Mouse (Mus musculus): Measurements from ENCODE around the gene Mvb12a. TPM values are rescaled to one million over a fixed set of nuclear protein-coding genes. Genes with fewer than 3 reads are reported as not detected.

Gene Mvb12a
- polyA plus RNA-seq, 1 experiment = 251 TPM

DNA sequence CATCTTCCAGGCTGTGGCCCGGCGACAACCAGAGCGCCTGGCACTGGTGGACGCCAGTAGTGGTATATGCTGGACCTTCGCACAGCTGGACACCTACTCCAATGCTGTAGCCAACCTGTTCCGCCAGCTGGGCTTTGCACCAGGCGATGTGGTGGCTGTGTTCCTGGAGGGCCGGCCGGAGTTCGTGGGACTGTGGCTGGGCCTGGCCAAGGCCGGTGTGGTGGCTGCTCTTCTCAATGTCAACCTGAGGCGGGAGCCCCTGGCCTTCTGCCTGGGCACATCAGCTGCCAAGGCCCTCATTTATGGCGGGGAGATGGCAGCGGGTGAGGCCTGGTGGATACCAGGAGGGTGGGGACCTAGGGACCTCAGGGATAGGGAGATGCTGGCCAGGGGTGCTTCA lies 36.8 kb downstream of the Mvb12a start:
- H3K27me3 ChIP-seq (ENCODE audit: control insufficient read depth, insufficient read depth, low read length) = no peaks in the 10 kb centered on the region
- WGBS = 83% methylated on average over 14 of the region's 14 CpGs

DNA sequence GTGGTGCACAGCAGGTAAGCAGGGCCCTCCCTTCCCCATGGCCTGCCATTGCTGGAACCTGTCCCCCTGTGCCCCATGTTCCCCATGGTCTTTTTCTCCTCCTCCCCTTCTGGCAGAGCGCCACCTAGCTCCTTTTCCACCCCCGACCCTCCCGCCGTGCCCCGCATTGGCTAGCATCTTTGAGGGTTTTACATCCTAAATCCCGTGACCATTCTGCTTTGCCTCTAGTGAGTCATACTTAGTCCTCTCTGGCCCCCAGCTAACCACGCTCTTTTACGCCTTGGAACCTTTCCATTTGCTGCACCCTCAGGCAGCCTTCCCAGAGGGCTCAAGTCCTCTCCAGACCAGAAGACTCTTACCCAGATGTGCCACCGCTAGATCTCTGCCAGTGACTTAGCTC lies 37.5 kb downstream of the Mvb12a start:
- 84% methylated on average over 8 of the region's 9 CpGs for WGBS
- no peaks in the 10 kb centered on the region for H3K27me3 ChIP-seq (ENCODE audit: control insufficient read depth, insufficient read depth, low read length)
- no peak overlapping the region for H3K4me3 ChIP-seq (ENCODE audit: low read depth, low read length)
- TF ChIP-seq CTCF (IDR thresholded peaks at IDR 0.05; ENCODE audit: extremely low read depth, insufficient read length, insufficient replicate concordance, low read depth, low read length) = no peak
- no peak for TF ChIP-seq POLR2A (IDR thresholded peaks at IDR 0.05; ENCODE audit: low read depth, low read length)
- no peaks in the 10 kb centered on the region; the same call in 1 of the 2 replicates for H3K36me3 ChIP-seq (ENCODE audit: control insufficient read depth, insufficient read depth, low read length)
- H3K4me1 ChIP-seq (ENCODE audit: control insufficient read depth, insufficient read depth, insufficient read length, low read length) = peaks cover 5% of the 10 kb centered on the region
- H3K27ac ChIP-seq (ENCODE audit: insufficient read depth, low read depth, low read length) = no peak overlapping the region

More for the DNA sequence above, 36.8 kb downstream of the Mvb12a start:
- no peak for TF ChIP-seq POLR2A (IDR thresholded peaks at IDR 0.05; ENCODE audit: low read depth, low read length)
- no peak for TF ChIP-seq CTCF (IDR thresholded peaks at IDR 0.05; ENCODE audit: extremely low read depth, insufficient read length, insufficient replicate concordance, low read depth, low read length)
- H3K27ac ChIP-seq (ENCODE audit: insufficient read depth, low read depth, low read length) = no peak overlapping the region
- H3K4me3 ChIP-seq (ENCODE audit: low read depth, low read length) = no peak overlapping the region
- peaks cover 5% of the 10 kb centered on the region for H3K4me1 ChIP-seq (ENCODE audit: control insufficient read depth, insufficient read depth, insufficient read length, low read length)
- no peaks in the 10 kb centered on the region; the same call in 1 of the 2 replicates for H3K36me3 ChIP-seq (ENCODE audit: control insufficient read depth, insufficient read depth, low read length)

DNA sequence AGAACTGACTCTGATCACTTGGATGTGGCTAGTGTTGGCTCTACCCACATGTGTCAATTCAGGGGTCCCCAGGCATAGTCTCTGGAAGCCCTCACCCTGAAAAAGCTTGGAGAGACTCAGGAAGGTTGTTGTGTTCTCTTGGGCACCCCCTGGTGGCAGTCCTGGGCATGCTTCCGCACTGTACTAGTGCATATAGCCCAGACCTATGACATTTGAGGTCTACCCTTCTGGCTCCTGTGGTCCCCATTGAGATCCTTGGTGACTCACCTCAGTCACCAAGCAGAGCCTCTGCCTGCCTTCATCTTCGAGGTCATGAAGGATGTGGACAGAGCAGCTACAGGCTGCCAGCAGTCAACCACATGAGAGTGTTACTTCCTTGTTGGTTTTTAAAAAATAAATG lies 44.2 kb downstream of the Mvb12a start:
- Histone ChIP-seq H3K36me3 (ENCODE audit: control insufficient read depth, insufficient read depth, low read length) (no peaks in the 10 kb centered on the region; the same call in 1 of the 2 replicates), H3K27me3 (ENCODE audit: control insufficient read depth, insufficient read depth, low read length) (no peaks in the 10 kb centered on the region), H3K27ac (ENCODE audit: insufficient read depth, low read depth, low read length) (no peak overlapping the region), H3K4me3 (ENCODE audit: low read depth, low read length) (no peak overlapping the region), H3K4me1 (ENCODE audit: control insufficient read depth, insufficient read depth, insufficient read length, low read length) (peaks cover 7% of the 10 kb centered on the region; the same call in 1 of the 2 replicates)
- 78% methylated on average over 2 of the region's 2 CpGs for WGBS
- TF ChIP-seq CTCF (IDR thresholded peaks at IDR 0.05; ENCODE audit: extremely low read depth, insufficient read length, insufficient replicate concordance, low read depth, low read length) (peak; percentile 76; the same call in 1 of the 2 replicates), POLR2A (IDR thresholded peaks at IDR 0.05; ENCODE audit: low read depth, low read length) (no peak)

DNA sequence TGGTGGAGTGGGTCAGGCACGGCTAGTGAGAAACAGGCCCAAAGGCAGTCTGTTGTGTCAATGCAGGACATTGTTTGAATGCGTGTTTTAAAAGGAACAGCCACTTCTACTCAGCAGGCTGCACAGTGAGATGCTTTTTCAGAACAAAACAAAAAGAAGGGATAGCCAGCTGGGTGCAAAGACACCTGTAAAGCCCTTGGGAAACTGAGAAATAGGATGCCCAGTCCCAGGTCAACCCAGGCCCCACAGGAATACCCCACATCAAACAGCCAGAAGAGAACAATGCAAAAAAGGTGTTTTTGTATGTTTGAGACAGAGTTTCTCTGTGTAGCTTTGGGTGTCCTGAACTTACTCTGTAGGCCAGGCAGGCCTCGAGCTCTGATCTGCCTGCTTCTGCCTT lies 46.0 kb downstream of the Mvb12a start:
- TF ChIP-seq CTCF (IDR thresholded peaks at IDR 0.05; ENCODE audit: extremely low read depth, insufficient read length, insufficient replicate concordance, low read depth, low read length) (no peak), POLR2A (IDR thresholded peaks at IDR 0.05; ENCODE audit: low read depth, low read length) (no peak)
- H3K27ac ChIP-seq (ENCODE audit: insufficient read depth, low read depth, low read length) = no peak overlapping the region
- no peak overlapping the region for H3K4me3 ChIP-seq (ENCODE audit: low read depth, low read length)
- no peaks in the 10 kb centered on the region; the same call in 1 of the 2 replicates for H3K36me3 ChIP-seq (ENCODE audit: control insufficient read depth, insufficient read depth, low read length)
- peaks cover 15% of the 10 kb centered on the region for H3K4me1 ChIP-seq (ENCODE audit: control insufficient read depth, insufficient read depth, insufficient read length, low read length)
- H3K27me3 ChIP-seq (ENCODE audit: control insufficient read depth, insufficient read depth, low read length) = no peaks in the 10 kb centered on the region
- 87% methylated on average over 3 of the region's 3 CpGs for WGBS

DNA sequence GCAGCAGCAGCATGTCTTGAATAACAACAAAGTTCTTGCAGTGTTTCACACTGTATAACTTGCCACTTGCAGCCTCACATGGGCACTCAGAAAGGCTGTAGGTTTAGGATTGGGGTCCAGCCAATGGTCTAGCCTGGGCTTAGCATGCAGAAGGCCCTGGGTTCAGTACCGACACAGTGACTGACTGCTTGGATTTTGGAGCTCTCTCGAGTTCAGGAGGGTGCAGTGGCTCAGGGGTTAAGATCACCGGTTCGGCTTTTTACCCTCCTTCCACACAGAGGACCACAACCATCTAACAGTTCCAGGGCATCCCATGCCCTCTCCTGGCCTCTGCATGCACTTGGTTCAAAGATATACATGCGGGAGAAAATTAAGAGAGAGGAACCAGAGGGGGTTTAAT lies 48.3 kb downstream of the Mvb12a start:
- Histone ChIP-seq H3K4me3 (ENCODE audit: low read depth, low read length) (peak overlapping the region; percentile 80), H3K27ac (ENCODE audit: insufficient read depth, low read depth, low read length) (peak overlapping the region; percentile 94), H3K27me3 (ENCODE audit: control insufficient read depth, insufficient read depth, low read length) (no peaks in the 10 kb centered on the region; the same call in 1 of the 2 replicates), H3K36me3 (ENCODE audit: control insufficient read depth, insufficient read depth, low read length) (no peaks in the 10 kb centered on the region), H3K4me1 (ENCODE audit: control insufficient read depth, insufficient read depth, insufficient read length, low read length) (peaks cover 15% of the 10 kb centered on the region)
- TF ChIP-seq CTCF (IDR thresholded peaks at IDR 0.05; ENCODE audit: extremely low read depth, insufficient read length, insufficient replicate concordance, low read depth, low read length) = no peak
- no peak for TF ChIP-seq POLR2A (IDR thresholded peaks at IDR 0.05; ENCODE audit: low read depth, low read length)
- 30% methylated on average over 5 of the region's 5 CpGs for WGBS

DNA sequence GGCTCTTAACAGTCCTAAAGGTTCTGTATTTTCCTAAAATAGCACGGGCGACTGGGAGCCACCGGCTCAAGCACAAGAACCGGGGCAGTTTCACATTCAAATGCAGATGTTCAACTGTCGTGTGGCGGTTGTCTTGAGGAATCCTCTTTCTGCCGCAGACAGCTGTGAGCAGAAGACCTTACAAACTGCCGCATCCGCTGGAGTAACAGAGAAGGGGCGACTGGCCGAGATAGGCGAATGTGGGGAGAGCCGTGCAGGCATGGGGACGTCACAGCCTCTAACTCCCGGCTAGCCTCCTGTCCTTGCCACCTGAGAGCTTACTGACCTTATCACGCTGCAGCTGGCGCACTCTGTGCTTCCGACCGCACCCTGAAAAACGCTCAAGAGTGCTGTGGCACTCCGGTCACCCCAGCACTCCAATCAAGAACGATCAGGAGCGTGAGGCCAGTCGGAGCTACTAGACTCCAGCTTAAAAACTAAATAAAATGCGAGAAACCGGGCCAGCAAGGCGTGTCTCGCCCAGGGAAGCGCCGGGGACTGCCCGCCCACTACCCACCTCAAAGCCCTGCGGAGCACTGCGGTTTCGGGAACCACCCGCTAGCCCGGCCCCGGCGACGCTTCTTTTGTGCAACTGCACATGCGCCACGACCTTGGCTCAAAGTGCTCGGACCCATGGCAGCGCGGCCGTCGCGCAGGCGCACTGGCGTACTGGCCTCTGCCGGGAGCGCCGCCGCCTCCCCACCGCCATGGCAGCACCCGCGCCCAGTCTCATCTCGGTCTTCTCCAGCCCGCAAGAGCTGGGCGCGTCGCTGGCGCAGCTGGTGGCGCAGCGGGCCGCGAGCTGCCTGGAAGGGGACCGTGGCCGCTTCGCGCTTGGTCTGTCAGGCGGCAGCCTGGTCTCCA lies 49.0 kb downstream of the Mvb12a start, which contains the start of gene Pgls:
Gene Pgls, plus strand, starts transcription at position 706 of the 903 bp plus-strand sequence.
- peak within 1 kb of the TSS; percentile 94 for H3K27ac ChIP-seq (ENCODE audit: insufficient read depth, low read depth, low read length)
- no peak for TF ChIP-seq CTCF (IDR thresholded peaks at IDR 0.05; ENCODE audit: extremely low read depth, insufficient read length, insufficient replicate concordance, low read depth, low read length)
- peak; percentile 86 for TF ChIP-seq POLR2A (IDR thresholded peaks at IDR 0.05; ENCODE audit: low read depth, low read length)
- WGBS = under 1% methylated on average over 71 of the region's 71 CpGs

More for the DNA sequence above, 49.0 kb downstream of the Mvb12a start, which contains the start of gene Pgls:
- no peaks in the 10 kb centered on the region for H3K36me3 ChIP-seq (ENCODE audit: control insufficient read depth, insufficient read depth, low read length)
- peaks cover 15% of the 10 kb centered on the region for H3K4me1 ChIP-seq (ENCODE audit: control insufficient read depth, insufficient read depth, insufficient read length, low read length)
- H3K4me3 ChIP-seq (ENCODE audit: low read depth, low read length) = peak within 1 kb of the TSS; percentile 80
- H3K27me3 ChIP-seq (ENCODE audit: control insufficient read depth, insufficient read depth, low read length) = no peaks in the 10 kb centered on the region; the same call in 1 of the 2 replicates
